Mouse (Mus musculus): ENCODE data around the gene BC048671. TPM values are rescaled to one million over a fixed set of nuclear protein-coding genes. Genes with fewer than 3 reads are reported as not detected.

BC048671 gene
- polyA plus RNA-seq (2015; fragmentation: Nextera tagmentation; extraction: Ambion mirVana) = not detected in 2 replicates

DNA sequence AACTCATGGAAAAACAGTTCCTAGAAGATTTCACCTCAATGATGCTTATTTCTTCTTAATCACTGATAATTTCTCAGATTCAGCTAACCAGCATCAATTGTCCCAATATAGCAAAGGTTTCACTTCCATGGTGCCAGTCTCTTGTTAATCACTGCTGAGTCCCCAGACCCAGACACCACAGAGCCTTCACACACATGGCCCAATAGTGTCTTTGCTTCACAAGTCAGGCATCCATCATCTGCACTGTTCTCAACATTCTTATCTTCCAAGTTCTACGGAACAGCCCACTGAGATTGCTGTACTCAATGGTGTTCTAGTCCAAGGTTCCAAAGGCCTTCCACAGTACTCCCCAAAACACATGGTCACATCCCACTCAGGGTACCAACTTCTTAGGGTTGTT, at the start of gene BC048671:
BC048671 (plus strand) TSS at position 301 of the 400 bp plus-strand sequence.
- Histone ChIP-seq H3K27ac (no peak within 1 kb of the TSS), H3K4me2 (no peak within 1 kb of the TSS), H3K4me3 (no peak within 1 kb of the TSS), H3K4me1 (replicated peaks) (no peaks in the 10 kb centered on the region), H3K9ac (no peak within 1 kb of the TSS), H3K36me3 (no peaks in the 10 kb centered on the region), H3K9me3 (replicated peaks) (no peaks in the 10 kb centered on the region), H3K27me3 (no peaks in the 10 kb centered on the region)
- ATAC-seq (replicated peaks; ENCODE audit: insufficient number of reproducible peaks, insufficient read depth, low FRiP score, low read depth) = no peak
- WGBS = 77% methylated on average over 1 of the region's 1 CpGs

GRCm38 (mm10) chr6:90288265-90288664, 12.8 kb upstream of the BC048671 start:
- 47% methylated on average over 12 of the region's 12 CpGs for WGBS
- ATAC-seq (replicated peaks; ENCODE audit: insufficient number of reproducible peaks, insufficient read depth, low FRiP score, low read depth) = no peak

GRCm38 (mm10) chr6:90306315-90306975, 5.4 kb downstream of the BC048671 start:
- Histone ChIP-seq H3K36me3 (no peaks in the 10 kb centered on the region), H3K9ac (no peak overlapping the region), H3K27me3 (no peaks in the 10 kb centered on the region), H3K27ac (no peak overlapping the region), H3K4me1 (replicated peaks) (no peaks in the 10 kb centered on the region), H3K4me3 (no peak overlapping the region), H3K9me3 (replicated peaks) (no peaks in the 10 kb centered on the region), H3K4me2 (no peak overlapping the region)
- no peak for ATAC-seq (replicated peaks; ENCODE audit: insufficient number of reproducible peaks, insufficient read depth, low FRiP score, low read depth)
- WGBS = 74% methylated on average over 6 of the region's 6 CpGs

More at GRCm38 (mm10) chr6:90288265-90288664, 12.8 kb upstream of the BC048671 start:
- Histone ChIP-seq H3K27ac (no peak overlapping the region), H3K4me3 (no peak overlapping the region), H3K4me2 (no peak overlapping the region), H3K9me3 (replicated peaks) (no peaks in the 10 kb centered on the region), H3K27me3 (no peaks in the 10 kb centered on the region), H3K9ac (no peak overlapping the region), H3K36me3 (no peaks in the 10 kb centered on the region), H3K4me1 (replicated peaks) (no peaks in the 10 kb centered on the region)

DNA sequence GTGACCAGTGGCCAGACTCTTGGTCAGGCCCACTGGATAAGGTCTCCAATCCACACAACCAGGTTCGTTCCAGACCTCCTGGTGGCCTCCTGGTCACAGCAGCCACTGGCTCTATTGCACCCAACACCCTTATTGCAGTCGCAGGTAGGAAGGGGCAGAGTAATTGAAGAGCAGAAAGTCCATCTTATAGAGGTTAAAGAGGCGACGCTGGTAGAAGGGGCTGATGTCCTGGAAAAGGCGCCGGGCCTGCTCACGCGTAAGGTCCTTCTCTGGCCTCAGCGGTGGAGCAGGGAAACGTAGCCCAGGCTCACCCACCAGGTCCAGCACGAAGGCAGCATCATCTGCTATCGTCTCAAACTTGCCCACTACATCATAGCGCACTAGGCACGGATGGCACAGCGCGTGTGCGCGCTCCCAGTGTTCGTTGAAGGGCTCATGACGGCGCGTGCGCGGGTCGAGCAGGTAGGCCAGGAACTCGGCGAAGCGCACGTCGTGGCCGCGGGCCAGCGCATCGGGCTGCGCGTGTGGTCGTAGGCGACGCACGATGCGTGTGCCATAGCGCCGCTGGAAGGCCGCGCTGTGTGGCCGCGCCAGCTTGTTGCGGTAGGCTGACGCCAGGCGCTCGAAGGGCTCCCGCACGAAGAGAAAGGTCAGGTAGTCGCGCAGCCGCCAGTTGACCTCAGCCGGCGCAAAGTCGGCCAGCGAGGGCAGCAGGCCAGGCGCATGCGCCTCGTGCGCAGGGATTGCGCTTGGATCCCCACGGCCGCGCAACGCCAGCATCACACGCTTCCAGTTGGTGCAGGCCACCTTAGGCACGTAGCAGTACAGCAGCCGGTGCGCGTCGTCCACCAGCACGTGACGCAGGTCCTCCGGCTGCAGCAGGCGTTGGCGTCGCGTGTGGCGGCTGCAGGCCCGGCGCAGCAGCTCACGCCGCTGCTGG, 8.1 kb downstream of the BC048671 start:
- H3K9me3 ChIP-seq (replicated peaks) = no peaks in the 10 kb centered on the region
- H3K4me2 ChIP-seq = no peak overlapping the region
- 78% methylated on average over 87 of the region's 87 CpGs for WGBS
- H3K27ac ChIP-seq = no peak overlapping the region
- H3K9ac ChIP-seq = no peak overlapping the region
- no peaks in the 10 kb centered on the region for H3K36me3 ChIP-seq
- H3K27me3 ChIP-seq = no peaks in the 10 kb centered on the region
- no peaks in the 10 kb centered on the region for H3K4me1 ChIP-seq (replicated peaks)
- H3K4me3 ChIP-seq = no peak overlapping the region
- ATAC-seq (replicated peaks; ENCODE audit: insufficient number of reproducible peaks, insufficient read depth, low FRiP score, low read depth) = no peak

- Histone ChIP-seq H3K36me3 (no peaks in the 10 kb centered on the region), H3K27ac (no peak overlapping the region), H3K4me3 (no peak overlapping the region), H3K27me3 (no peaks in the 10 kb centered on the region), H3K9ac (no peak overlapping the region), H3K4me2 (no peak overlapping the region), H3K9me3 (replicated peaks) (no peaks in the 10 kb centered on the region), H3K4me1 (replicated peaks) (no peaks in the 10 kb centered on the region)
- ATAC-seq (replicated peaks; ENCODE audit: insufficient number of reproducible peaks, insufficient read depth, low FRiP score, low read depth) = no peak
- 76% methylated on average over 5 of the region's 5 CpGs for WGBS
Observed at GRCm38 (mm10) chr6:90315961-90316360, 14.9 kb downstream of the BC048671 start.

GRCm38 (mm10) chr6:90317510-90318258, 16.7 kb downstream of the BC048671 start:
- no peak for ATAC-seq (replicated peaks; ENCODE audit: insufficient number of reproducible peaks, insufficient read depth, low FRiP score, low read depth)
- H3K27ac ChIP-seq = no peak overlapping the region
- no peaks in the 10 kb centered on the region for H3K27me3 ChIP-seq
- no peak overlapping the region for H3K4me3 ChIP-seq
- no peaks in the 10 kb centered on the region for H3K4me1 ChIP-seq (replicated peaks)
- no peak overlapping the region for H3K4me2 ChIP-seq
- no peaks in the 10 kb centered on the region for H3K36me3 ChIP-seq
- H3K9me3 ChIP-seq (replicated peaks) = no peaks in the 10 kb centered on the region
- 82% methylated on average over 2 of the region's 2 CpGs for WGBS
- H3K9ac ChIP-seq = no peak overlapping the region

- no peaks in the 10 kb centered on the region for H3K9me3 ChIP-seq (replicated peaks)
- no peaks in the 10 kb centered on the region for H3K27me3 ChIP-seq
- H3K4me3 ChIP-seq = no peak overlapping the region
- H3K4me2 ChIP-seq = no peak overlapping the region
- H3K36me3 ChIP-seq = no peaks in the 10 kb centered on the region
- H3K9ac ChIP-seq = no peak overlapping the region
- 86% methylated on average over 2 of the region's 2 CpGs for WGBS
- no peaks in the 10 kb centered on the region for H3K4me1 ChIP-seq (replicated peaks)
- no peak overlapping the region for H3K27ac ChIP-seq
- ATAC-seq (replicated peaks; ENCODE audit: insufficient number of reproducible peaks, insufficient read depth, low FRiP score, low read depth) = no peak
Observed at GRCm38 (mm10) chr6:90319019-90319418, 18.0 kb downstream of the BC048671 start.

DNA sequence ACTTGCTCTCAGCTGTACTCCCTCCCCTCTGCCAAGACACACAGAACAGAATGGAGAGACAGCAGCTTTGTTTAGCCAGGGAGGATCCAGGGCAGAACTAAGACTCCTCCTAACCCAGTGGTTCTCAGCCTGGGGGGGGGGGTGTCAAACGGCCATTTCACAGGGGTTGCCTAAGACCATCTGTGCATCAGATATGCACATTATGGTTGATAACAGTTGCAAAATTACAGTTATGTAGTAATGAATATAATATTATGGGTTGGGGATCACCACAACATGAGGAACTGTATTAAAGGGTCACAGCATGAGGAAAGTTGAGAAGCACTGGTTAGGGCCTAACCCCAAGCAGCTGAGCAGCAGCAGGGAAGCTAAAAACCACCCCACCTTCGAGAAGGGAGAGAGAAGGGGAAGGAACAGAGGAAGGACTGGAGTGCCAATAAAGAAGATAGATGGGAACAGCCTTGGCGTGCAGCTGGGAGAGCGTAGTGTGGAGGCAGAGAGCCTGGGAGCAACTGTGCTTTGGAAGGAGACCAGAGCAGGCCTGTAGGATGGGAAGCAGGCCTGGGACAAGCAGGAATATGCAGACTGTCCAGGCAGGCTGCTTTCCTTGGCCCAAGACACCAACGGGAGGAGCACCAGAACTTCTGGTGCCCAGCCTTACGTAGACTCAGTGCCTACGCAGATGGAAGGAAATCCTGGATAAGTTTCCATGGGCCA, 18.6 kb downstream of the BC048671 start:
- no peak for ATAC-seq (replicated peaks; ENCODE audit: insufficient number of reproducible peaks, insufficient read depth, low FRiP score, low read depth)
- no peaks in the 10 kb centered on the region for H3K36me3 ChIP-seq
- H3K4me3 ChIP-seq = no peak overlapping the region
- no peak overlapping the region for H3K4me2 ChIP-seq
- no peaks in the 10 kb centered on the region for H3K4me1 ChIP-seq (replicated peaks)
- H3K27me3 ChIP-seq = peaks cover 5% of the 10 kb centered on the region; the same call in 1 of the 2 replicates
- no peaks in the 10 kb centered on the region for H3K9me3 ChIP-seq (replicated peaks)
- H3K27ac ChIP-seq = no peak overlapping the region
- H3K9ac ChIP-seq = no peak overlapping the region
- 63% methylated on average over 7 of the region's 7 CpGs for WGBS

DNA sequence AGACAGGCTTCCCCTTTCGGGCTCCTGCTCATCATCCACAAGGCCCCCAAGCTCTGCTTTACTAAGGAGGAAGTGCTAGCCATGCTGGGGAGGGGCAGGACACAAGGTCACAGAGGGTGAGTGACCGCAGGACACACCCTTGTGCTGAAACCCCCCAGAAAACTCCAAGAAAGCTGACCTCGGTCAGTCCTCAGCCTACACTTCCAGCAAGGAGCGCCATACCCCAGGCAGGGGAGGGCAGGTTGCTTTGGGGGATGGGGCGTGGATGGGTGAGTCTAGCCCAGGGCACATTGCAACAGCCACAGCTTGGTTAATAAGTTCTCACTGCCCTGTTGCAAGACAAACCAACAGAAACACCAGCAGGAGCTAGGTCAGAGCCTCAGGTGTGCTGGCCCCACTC, 19.4 kb downstream of the BC048671 start:
- H3K36me3 ChIP-seq = no peaks in the 10 kb centered on the region
- H3K4me3 ChIP-seq = no peak overlapping the region
- H3K4me1 ChIP-seq (replicated peaks) = 0 out of 2 replicates have a peak, but pooled peaks cover 4% of the 10 kb centered on the region
- 85% methylated on average over 5 of the region's 5 CpGs for WGBS
- no peaks in the 10 kb centered on the region for H3K9me3 ChIP-seq (replicated peaks)
- H3K27me3 ChIP-seq = peaks cover 13% of the 10 kb centered on the region; the same call in 1 of the 2 replicates
- H3K4me2 ChIP-seq = no peak overlapping the region
- no peak overlapping the region for H3K9ac ChIP-seq
- H3K27ac ChIP-seq = no peak overlapping the region
- no peak for ATAC-seq (replicated peaks; ENCODE audit: insufficient number of reproducible peaks, insufficient read depth, low FRiP score, low read depth)

DNA sequence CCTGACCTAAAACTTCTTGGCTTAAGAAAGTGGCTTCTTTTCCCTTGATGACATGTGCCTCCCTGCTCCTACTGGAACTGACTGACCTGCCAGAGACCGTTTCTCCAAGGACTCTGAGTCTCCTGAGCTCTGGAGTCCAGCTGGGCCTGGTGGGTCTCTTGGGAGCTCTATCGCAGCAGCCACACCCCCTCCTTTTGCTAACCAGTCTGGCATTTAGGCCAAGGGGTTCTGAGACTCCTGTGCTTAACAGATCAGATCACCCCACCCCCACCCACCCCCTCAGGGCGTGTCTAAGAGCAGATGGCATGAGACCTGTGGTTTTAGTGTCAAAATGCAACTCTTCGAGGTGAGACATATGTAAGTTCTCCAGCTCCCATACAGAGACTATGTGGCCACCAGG, 20.8 kb downstream of the BC048671 start:
- no peak overlapping the region for H3K27ac ChIP-seq
- no peak for ATAC-seq (replicated peaks; ENCODE audit: insufficient number of reproducible peaks, insufficient read depth, low FRiP score, low read depth)
- no peaks in the 10 kb centered on the region for H3K36me3 ChIP-seq
- no peaks in the 10 kb centered on the region for H3K9me3 ChIP-seq (replicated peaks)
- peaks cover 20% of the 10 kb centered on the region; the same call in 1 of the 2 replicates for H3K27me3 ChIP-seq
- 0 out of 2 replicates have a peak, but pooled peaks cover 4% of the 10 kb centered on the region for H3K4me1 ChIP-seq (replicated peaks)
- no peak overlapping the region for H3K4me2 ChIP-seq
- 45% methylated on average over 4 of the region's 4 CpGs for WGBS
- H3K9ac ChIP-seq = no peak overlapping the region
- H3K4me3 ChIP-seq = no peak overlapping the region
